Mouse (Mus musculus) midbrain, embryonic 12.5 days (tissue): ENCODE data around the gene S100a16. TPM values are rescaled to one million over a fixed set of nuclear protein-coding genes. Genes with fewer than 3 reads are reported as not detected.

Experiments used
- ATAC-seq: fragments of 200-750 bp; cut with Nextera tagmentation; 2 replicates; pipeline ENCODE4 v1.8.0; 2017; ENCODE audit warnings: low read depth, moderate TSS enrichment, moderate library complexity; ENCODE audit not compliant: low FRiP score
- H3K27ac ChIP-seq: fragments of 300-500 bp; sonication (generic); replicated peaks from 2 replicates; pipeline ENCODE4 v1.5.1; 2016; ENCODE audit warnings: mild to moderate bottlenecking
- H3K27me3 ChIP-seq: fragments of 300-500 bp; sonication (generic); 2 replicates; pipeline ENCODE4 v1.6.1; 2016; ENCODE audit warnings: mild to moderate bottlenecking
- H3K36me3 ChIP-seq: fragments of 300-500 bp; sonication (generic); 2 replicates; pipeline ENCODE4 v1.6.1; 2016
- H3K4me1 ChIP-seq: fragments of 300-500 bp; sonication (generic); 2 replicates; pipeline ENCODE4 v1.6.1; 2016
- H3K4me2 ChIP-seq: fragments of 300-500 bp; sonication (generic); replicated peaks from 2 replicates; pipeline ENCODE4 v1.6.1; 2016; ENCODE audit warnings: mild to moderate bottlenecking, moderate library complexity
- H3K4me3 ChIP-seq: fragments of 300-500 bp; sonication (generic); 2 replicates; pipeline ENCODE4 v1.5.1; 2016; ENCODE audit warnings: mild to moderate bottlenecking
- H3K9ac ChIP-seq: fragments of 300-500 bp; sonication (generic); replicated peaks from 2 replicates; pipeline ENCODE4 v1.6.1; 2016; ENCODE audit warnings: mild to moderate bottlenecking, moderate library complexity
- H3K9me3 ChIP-seq: fragments of 300-500 bp; sonication (generic); 2 replicates; pipeline ENCODE4 v1.6.1; 2016; ENCODE audit warnings: mild to moderate bottlenecking
- WGBS: fragments of 180-500 bp; shearing (Covaris S2); methylation state at CpG from one replicate; pipeline ENCODE4 v1.1.7; 2016; 5-methylcytosine and 5-hydroxymethylcytosine counted together
- polyA plus RNA-seq: library from polyadenylated mRNA; unstranded; fragments of >200 nt; fragmentation: Nextera tagmentation; extraction: Ambion mirVana; gene quantifications from 2 replicates; pipeline ENCODE4 v1.2.1, GENCODE M21; 2016

Gene S100a16
- polyA plus RNA-seq, 1 experiment from 2014 or later = 41.9 TPM

- Histone ChIP-seq H3K27me3 (peaks cover 25% of the 10 kb centered on the region), H3K9me3 (no peaks in the 10 kb centered on the region), H3K4me1 (peaks cover 20% of the 10 kb centered on the region), H3K27ac (peak within 1 kb of the TSS; percentile 92), H3K4me2 (peak within 1 kb of the TSS; percentile 80), H3K36me3 (peaks cover 33% of the 10 kb centered on the region), H3K4me3 (peak within 1 kb of the TSS; percentile 97), H3K9ac (peak within 1 kb of the TSS; percentile 99)
- whole genome bisulfite sequencing = 0% methylated on average over 63 of the region's 66 CpGs
- peak; percentile 92 for ATAC-seq
These were observed 27.9 kb upstream of the S100a16 start, which contains the start of gene Chtop for GRCm38 (mm10) chr3:90508950-90509746. Gene Chtop (minus strand): TSS chr3:90509498.

GRCm38 (mm10) chr3:90509747-90510123, 27.3 kb upstream of the S100a16 start:
- 14% methylated on average over 2 of the region's 2 CpGs for WGBS
- H3K9me3 ChIP-seq = no peaks in the 10 kb centered on the region
- peak overlapping the region; percentile 31; the same call in 1 of the 2 replicates for H3K27ac ChIP-seq
- peaks cover 28% of the 10 kb centered on the region for H3K36me3 ChIP-seq
- peak overlapping the region; percentile 47 for H3K4me2 ChIP-seq
- H3K4me3 ChIP-seq = peak overlapping the region; percentile 97
- peaks cover 25% of the 10 kb centered on the region for H3K4me1 ChIP-seq
- peak; percentile 23; the same call in 1 of the 2 replicates for ATAC-seq
- H3K9ac ChIP-seq = no peak overlapping the region
- peaks cover 30% of the 10 kb centered on the region for H3K27me3 ChIP-seq

GRCm38 (mm10) chr3:90512276-90512675, 24.8 kb upstream of the S100a16 start:
- H3K9me3 ChIP-seq = no peaks in the 10 kb centered on the region
- peaks cover 44% of the 10 kb centered on the region for H3K27me3 ChIP-seq
- H3K27ac ChIP-seq = no peak overlapping the region
- peaks cover 4% of the 10 kb centered on the region for H3K36me3 ChIP-seq
- H3K4me1 ChIP-seq = peaks cover 29% of the 10 kb centered on the region
- WGBS = 87% methylated on average over 5 of the region's 5 CpGs
- ATAC-seq = no peak
- no peak overlapping the region for H3K9ac ChIP-seq
- no peak overlapping the region for H3K4me2 ChIP-seq
- no peak overlapping the region for H3K4me3 ChIP-seq

DNA sequence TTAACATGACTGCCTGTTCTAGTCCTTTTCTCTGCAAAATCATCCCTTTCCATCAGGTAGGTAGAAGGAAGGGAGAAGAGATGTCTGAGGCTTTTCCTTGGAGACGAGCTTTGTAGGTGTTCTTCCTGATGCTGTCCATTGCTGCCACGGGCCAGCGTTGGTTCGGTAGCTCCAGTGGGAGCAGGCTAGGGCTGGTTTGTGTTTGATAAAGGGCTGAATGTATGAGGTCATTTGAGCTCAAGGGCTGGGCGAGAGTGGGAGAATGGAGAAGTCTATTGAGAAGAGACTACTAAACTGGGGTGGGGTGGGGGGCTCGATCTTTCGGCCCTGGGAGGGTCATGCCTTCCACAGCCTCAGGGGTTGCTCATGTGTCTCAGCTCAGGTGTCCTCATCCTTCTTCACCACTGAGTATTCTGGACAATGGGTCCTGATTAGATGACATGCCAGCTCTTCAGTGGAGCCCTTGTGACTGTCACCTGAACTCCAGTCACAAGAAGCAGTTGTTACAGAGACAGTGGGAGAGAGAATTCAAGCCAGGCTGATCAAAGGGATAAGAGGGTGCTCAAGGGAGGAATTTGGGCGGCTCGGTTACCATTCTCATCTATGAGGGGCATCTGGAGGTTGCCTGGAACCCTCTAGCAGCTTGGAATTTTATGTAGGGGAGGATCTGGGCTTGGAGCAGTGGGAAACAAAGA, 24.0 kb upstream of the S100a16 start:
- no peak overlapping the region for H3K27ac ChIP-seq
- no peak overlapping the region for H3K4me3 ChIP-seq
- ATAC-seq = no peak
- no peaks in the 10 kb centered on the region for H3K9me3 ChIP-seq
- H3K4me2 ChIP-seq = no peak overlapping the region
- no peaks in the 10 kb centered on the region for H3K36me3 ChIP-seq
- peaks cover 44% of the 10 kb centered on the region for H3K27me3 ChIP-seq
- peaks cover 21% of the 10 kb centered on the region for H3K4me1 ChIP-seq
- 79% methylated on average over 9 of the region's 9 CpGs for WGBS
- H3K9ac ChIP-seq = no peak overlapping the region

GRCm38 (mm10) chr3:90513796-90514590, 23.1 kb upstream of the S100a16 start, which contains the start of the genes S100a1 and S100a13:
Gene S100a1 (minus strand): TSS chr3:90514392.
Gene S100a13 (plus strand): TSS chr3:90514435.
- Histone ChIP-seq H3K27me3 (peaks cover 44% of the 10 kb centered on the region), H3K4me2 (peak within 1 kb of the TSS; percentile 61), H3K9ac (peak within 1 kb of the TSS; percentile 50), H3K27ac (no peak within 1 kb of the TSS), H3K9me3 (no peaks in the 10 kb centered on the region), H3K4me1 (peaks cover 18% of the 10 kb centered on the region), H3K36me3 (no peaks in the 10 kb centered on the region), H3K4me3 (peak within 1 kb of the TSS; percentile 37)
- ATAC-seq = no peak
- 5% methylated on average over 24 of the region's 25 CpGs for WGBS

GRCm38 (mm10) chr3:90514691-90515090, 22.4 kb upstream of the S100a16 start:
- Histone ChIP-seq H3K27ac (no peak overlapping the region), H3K4me3 (peak overlapping the region; percentile 37), H3K9me3 (no peaks in the 10 kb centered on the region), H3K36me3 (no peaks in the 10 kb centered on the region), H3K27me3 (peaks cover 44% of the 10 kb centered on the region), H3K9ac (peak overlapping the region; percentile 50), H3K4me1 (peaks cover 16% of the 10 kb centered on the region), H3K4me2 (peak overlapping the region; percentile 61)
- ATAC-seq = peak; percentile 63
- under 1% methylated on average over 10 of the region's 10 CpGs for WGBS

- H3K4me1 ChIP-seq = peaks cover 14% of the 10 kb centered on the region
- WGBS = 53% methylated on average over 1 of the region's 1 CpGs
- H3K27me3 ChIP-seq = peaks cover 44% of the 10 kb centered on the region
- H3K36me3 ChIP-seq = no peaks in the 10 kb centered on the region
- H3K4me3 ChIP-seq = peak overlapping the region; percentile 37
- peak overlapping the region; percentile 61 for H3K4me2 ChIP-seq
- H3K9ac ChIP-seq = 0 out of 2 replicates have a peak overlapping the region, but pooled peaks have one; percentile 50
- 0 out of 2 replicates have a peak, but pooled peaks have one; percentile 8 for ATAC-seq
- no peaks in the 10 kb centered on the region for H3K9me3 ChIP-seq
- no peak overlapping the region for H3K27ac ChIP-seq
These were observed 21.8 kb upstream of the S100a16 start for GRCm38 (mm10) chr3:90515242-90515641.

DNA sequence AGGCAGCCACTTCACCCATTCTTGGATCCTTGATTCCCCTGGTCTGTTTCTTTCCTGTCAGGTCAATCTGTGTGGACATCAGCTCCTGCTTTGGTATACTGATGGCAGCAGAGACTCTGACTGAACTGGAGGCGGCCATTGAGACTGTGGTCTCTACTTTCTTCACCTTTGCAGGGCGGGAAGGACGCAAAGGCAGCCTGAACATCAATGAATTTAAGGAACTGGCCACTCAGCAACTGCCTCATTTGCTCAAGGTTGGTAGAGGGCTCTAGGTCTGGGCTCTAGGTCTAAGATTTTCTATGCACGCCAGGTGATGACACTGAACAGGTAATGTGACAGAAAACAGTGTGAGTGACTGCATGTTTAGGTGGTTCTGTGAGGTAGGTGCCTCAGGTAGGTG, 21.3 kb upstream of the S100a16 start:
- Histone ChIP-seq H3K4me1 (peaks cover 14% of the 10 kb centered on the region), H3K27ac (no peak overlapping the region), H3K9me3 (no peaks in the 10 kb centered on the region), H3K4me2 (no peak overlapping the region), H3K4me3 (no peak overlapping the region), H3K9ac (no peak overlapping the region), H3K27me3 (peaks cover 44% of the 10 kb centered on the region), H3K36me3 (no peaks in the 10 kb centered on the region)
- no peak for ATAC-seq
- 87% methylated on average over 4 of the region's 4 CpGs for WGBS

- Histone ChIP-seq H3K4me2 (no peak overlapping the region), H3K9me3 (no peaks in the 10 kb centered on the region), H3K27me3 (peaks cover 33% of the 10 kb centered on the region), H3K4me1 (peaks cover 14% of the 10 kb centered on the region), H3K27ac (no peak overlapping the region), H3K9ac (no peak overlapping the region), H3K4me3 (no peak overlapping the region), H3K36me3 (no peaks in the 10 kb centered on the region)
- 85% methylated on average over 4 of the region's 4 CpGs for WGBS
- no peak for ATAC-seq
These were observed 19.3 kb upstream of the S100a16 start for GRCm38 (mm10) chr3:90517711-90518110.

DNA sequence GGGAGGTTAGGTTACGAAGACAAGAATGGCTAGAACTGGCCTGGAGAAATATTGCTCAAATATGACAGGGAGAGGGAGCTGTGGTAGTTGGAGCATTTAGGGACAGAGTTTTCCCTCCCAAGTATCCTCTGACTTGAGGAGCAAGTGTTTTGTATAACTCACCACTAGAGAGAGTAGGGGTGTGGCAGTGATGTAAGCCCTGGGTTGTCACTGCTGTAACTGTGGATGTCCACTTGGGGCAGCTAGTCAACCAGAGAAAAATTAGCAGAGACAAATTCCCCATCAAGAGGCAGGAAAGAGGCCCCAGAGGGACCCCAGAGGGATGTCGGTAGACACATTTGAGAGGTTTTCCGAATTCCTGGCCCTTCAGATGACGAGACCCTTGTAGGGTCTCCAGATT, 11.6 kb upstream of the S100a16 start:
- no peak overlapping the region for H3K9ac ChIP-seq
- 68% methylated on average over 4 of the region's 4 CpGs for WGBS
- H3K4me1 ChIP-seq = no peaks in the 10 kb centered on the region
- no peaks in the 10 kb centered on the region for H3K36me3 ChIP-seq
- ATAC-seq = no peak
- no peak overlapping the region for H3K27ac ChIP-seq
- peaks cover 4% of the 10 kb centered on the region; the same call in 1 of the 2 replicates for H3K27me3 ChIP-seq
- no peak overlapping the region for H3K4me2 ChIP-seq
- no peaks in the 10 kb centered on the region for H3K9me3 ChIP-seq
- no peak overlapping the region for H3K4me3 ChIP-seq

DNA sequence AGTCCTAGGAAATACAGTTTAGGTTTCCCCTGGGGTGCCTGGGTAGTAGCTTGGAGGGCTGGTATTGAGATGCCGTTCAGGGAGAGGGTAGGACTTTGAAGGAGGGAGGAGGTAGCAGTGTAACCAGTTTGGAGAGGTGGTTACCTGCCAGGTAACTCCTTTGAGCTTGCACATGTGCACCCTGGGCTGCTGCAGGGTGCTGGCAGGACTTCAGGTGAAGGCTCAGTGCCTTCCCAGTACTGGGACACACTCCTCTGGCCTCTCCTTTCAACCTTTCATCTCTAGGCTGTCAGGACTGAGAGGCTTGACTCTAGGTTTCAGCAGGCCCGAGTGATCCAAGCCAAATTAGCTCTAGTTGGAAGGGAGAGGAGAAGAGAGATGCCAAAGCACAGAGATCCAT, 11.0 kb upstream of the S100a16 start:
- Histone ChIP-seq H3K27ac (no peak overlapping the region), H3K27me3 (peaks cover 4% of the 10 kb centered on the region; the same call in 1 of the 2 replicates), H3K4me3 (no peak overlapping the region), H3K4me1 (no peaks in the 10 kb centered on the region), H3K9ac (no peak overlapping the region), H3K36me3 (no peaks in the 10 kb centered on the region), H3K4me2 (no peak overlapping the region), H3K9me3 (no peaks in the 10 kb centered on the region)
- ATAC-seq = no peak
- WGBS = 82% methylated on average over 2 of the region's 2 CpGs
